Mouse (Mus musculus) CH12.LX (cell line): ENCODE data around the gene Vps13a. TPM values are rescaled to one million over a fixed set of nuclear protein-coding genes. Genes with fewer than 3 reads are reported as not detected.

ENCODE experiments used
- DNase-seq: peaks from one replicate; pipeline ENCODE4 v3.0.0-alpha.2; 2013; ENCODE audit errors: extremely low read depth
- H3K27ac ChIP-seq: 2 replicates; pipeline ENCODE4 v1.5.1; 2012; ENCODE audit warnings: low read depth, mild to moderate bottlenecking, control low read depth, moderate library complexity; ENCODE audit not compliant: insufficient read depth
- H3K27me3 ChIP-seq: replicated peaks from 2 replicates; pipeline ENCODE3; 2012; ENCODE audit warnings: inconsistent platforms
- H3K36me3 ChIP-seq, 2 experiments: replicated peaks in 1 of 2; 2 replicates each; pipeline versions ENCODE3 to v1.6.1; 2012; ENCODE audit warnings: inconsistent platforms in 1 of 2, low read length in 1 of 2, mild to moderate bottlenecking in 1 of 2, mixed read lengths in 1 of 2, moderate library complexity in 1 of 2; ENCODE audit not compliant: control insufficient read depth in 1 of 2, insufficient read depth in 1 of 2
- H3K4me1 ChIP-seq, 2 experiments: 2 replicates each; pipeline ENCODE4 v1.6.1; 2012; ENCODE audit warnings: inconsistent platforms in 1 of 2, moderate library complexity in 1 of 2; ENCODE audit not compliant: insufficient read depth in 2 of 2, control insufficient read depth in 1 of 2
- H3K4me2 ChIP-seq: 2 replicates; pipeline ENCODE4 v1.6.1; 2012; ENCODE audit warnings: low read depth, mild to moderate bottlenecking, control low read depth; ENCODE audit not compliant: poor library complexity, insufficient read depth, severe bottlenecking
- H3K4me3 ChIP-seq, 3 experiments: fragments of 150-350 bp in 1 of 3; sonication (generic) in 1 of 3; replicated peaks in 1 of 3; 2 replicates each; pipeline versions ENCODE3 to v1.5.1; 2011 to 2012; ENCODE audit warnings: low read depth in 2 of 3, low read length in 2 of 3, mild to moderate bottlenecking in 2 of 3, moderate library complexity in 2 of 3, control low read depth in 1 of 3, improper control_type of control experiment in 1 of 3, inconsistent platforms in 1 of 3, mixed read lengths in 1 of 3; ENCODE audit not compliant: poor library complexity in 1 of 3
- H3K79me2 ChIP-seq: replicated peaks from 2 replicates; pipeline ENCODE4 v1.6.1; 2012; ENCODE audit warnings: mild to moderate bottlenecking, moderate library complexity; ENCODE audit not compliant: control insufficient read depth, poor library complexity, insufficient read depth, severe bottlenecking; ENCODE audit errors: extremely low read depth
- H3K9ac ChIP-seq: 2 replicates; pipeline ENCODE4 v1.6.1; 2012; ENCODE audit warnings: low read depth, mild to moderate bottlenecking, control low read depth, moderate library complexity; ENCODE audit not compliant: insufficient read depth
- H3K9me3 ChIP-seq: replicated peaks from 2 replicates; pipeline ENCODE3; 2012; ENCODE audit warnings: low read length, inconsistent platforms, mixed read lengths
- CHD1 ChIP-seq: IDR thresholded peaks from 2 replicates; pipeline ENCODE4 v1.6.1; 2012; ENCODE audit warnings: low read depth, low read length, improper control_type of control experiment, inconsistent platforms
- CHD2 ChIP-seq: IDR thresholded peaks from 2 replicates; pipeline ENCODE4 v1.6.1; 2011; ENCODE audit warnings: low read length, improper control_type of control experiment
- CTCF ChIP-seq, 2 experiments: IDR thresholded peaks in 1 of 2; conservative IDR thresholded peaks in 1 of 2; 2 replicates each; pipeline ENCODE4 v1.5.1; 2011 to 2012; ENCODE audit warnings: low read depth in 2 of 2, low read length in 2 of 2, improper control_type of control experiment in 1 of 2, inconsistent platforms in 1 of 2, mild to moderate bottlenecking in 1 of 2, moderate library complexity in 1 of 2
- E2F4 ChIP-seq: IDR thresholded peaks from 2 replicates; pipeline ENCODE4 v1.6.1; 2011; ENCODE audit warnings: low read depth, low read length, improper control_type of control experiment; ENCODE audit not compliant: insufficient replicate concordance
- EP300 ChIP-seq: IDR thresholded peaks from 2 replicates; pipeline ENCODE4 v1.6.1; 2011; ENCODE audit warnings: low read length, improper control_type of control experiment
- GABPA ChIP-seq: IDR thresholded peaks from 2 replicates; pipeline ENCODE4 v1.6.1; 2012; ENCODE audit warnings: low read depth, low read length, improper control_type of control experiment, inconsistent platforms; ENCODE audit not compliant: insufficient replicate concordance
- IRF4 ChIP-seq: IDR thresholded peaks from 2 replicates; pipeline ENCODE4 v1.6.1; 2014; ENCODE audit warnings: low read depth, mild to moderate bottlenecking, inconsistent platforms, low read length, improper control_type of control experiment
- JUN ChIP-seq: IDR thresholded peaks from 2 replicates; pipeline ENCODE4 v1.6.1; 2011; ENCODE audit warnings: low read depth, mild to moderate bottlenecking, low read length, improper control_type of control experiment, moderate library complexity; ENCODE audit not compliant: insufficient read depth
- JUND ChIP-seq: conservative IDR thresholded peaks from 2 replicates; pipeline ENCODE4 v1.6.1; 2011; ENCODE audit warnings: low read depth, low read length, improper control_type of control experiment
- KAT2A ChIP-seq: IDR thresholded peaks from 2 replicates; pipeline ENCODE4 v1.6.1; 2012; ENCODE audit warnings: low read length, improper control_type of control experiment, inconsistent platforms; ENCODE audit not compliant: insufficient replicate concordance
- MAX ChIP-seq: IDR thresholded peaks from 2 replicates; pipeline ENCODE4 v1.6.1; 2011; ENCODE audit warnings: low read length, improper control_type of control experiment
- MAZ ChIP-seq: IDR thresholded peaks from 2 replicates; pipeline ENCODE4 v1.6.1; 2012; ENCODE audit warnings: low read depth, mild to moderate bottlenecking, inconsistent platforms, low read length, improper control_type of control experiment, moderate library complexity
- MEF2A ChIP-seq: IDR thresholded peaks from 2 replicates; pipeline ENCODE4 v1.6.1; 2014; ENCODE audit warnings: low read depth, mild to moderate bottlenecking, inconsistent platforms, low read length, improper control_type of control experiment, borderline replicate concordance
- MXI1 ChIP-seq: IDR thresholded peaks from 2 replicates; pipeline ENCODE4 v1.6.1; 2011; ENCODE audit warnings: mild to moderate bottlenecking, low read depth, low read length, improper control_type of control experiment
- MYC ChIP-seq: IDR thresholded peaks from 2 replicates; pipeline ENCODE4 v1.6.1; 2011; ENCODE audit warnings: low read depth, mild to moderate bottlenecking, improper control_type of control experiment, low read length
- NELFE ChIP-seq: IDR thresholded peaks from 2 replicates; pipeline ENCODE4 v1.6.1; 2011; ENCODE audit warnings: low read depth, low read length, improper control_type of control experiment
- NRF1 ChIP-seq: IDR thresholded peaks from 2 replicates; pipeline ENCODE4 v1.6.1; 2014; ENCODE audit warnings: low read depth, mild to moderate bottlenecking, inconsistent platforms, low read length, improper control_type of control experiment, moderate library complexity
- POLR2A ChIP-seq: IDR thresholded peaks from 2 replicates; pipeline ENCODE4 v1.6.1; 2011; ENCODE audit warnings: low read depth, mild to moderate bottlenecking, improper control_type of control experiment, low read length
- POLR2AphosphoS2 ChIP-seq: IDR thresholded peaks from 2 replicates; pipeline ENCODE4 v1.6.1; 2011; ENCODE audit warnings: low read depth, low read length, improper control_type of control experiment
- RCOR1 ChIP-seq: conservative IDR thresholded peaks from 2 replicates; pipeline ENCODE4 v1.6.1; 2012; ENCODE audit warnings: low read depth, mild to moderate bottlenecking, inconsistent platforms, low read length, improper control_type of control experiment
- SIN3A ChIP-seq: IDR thresholded peaks from 2 replicates; pipeline ENCODE4 v1.6.1; 2012; ENCODE audit warnings: low read length, improper control_type of control experiment, inconsistent platforms
- SMC3 ChIP-seq: IDR thresholded peaks from 2 replicates; pipeline ENCODE4 v1.6.1; 2011; ENCODE audit warnings: low read depth, low read length, improper control_type of control experiment
- TBP ChIP-seq: conservative IDR thresholded peaks from 2 replicates; pipeline ENCODE4 v1.6.1; 2011; ENCODE audit warnings: low read depth, low read length, improper control_type of control experiment
- TCF12 ChIP-seq: IDR thresholded peaks from 2 replicates; pipeline ENCODE4 v1.6.1; 2014; ENCODE audit warnings: low read depth, mild to moderate bottlenecking, inconsistent platforms, low read length, improper control_type of control experiment
- USF1 ChIP-seq: IDR thresholded peaks from 2 replicates; pipeline ENCODE4 v1.6.1; 2014; ENCODE audit warnings: low read depth, mild to moderate bottlenecking, inconsistent platforms, low read length, improper control_type of control experiment
- ZC3H11A ChIP-seq: IDR thresholded peaks from 2 replicates; pipeline ENCODE4 v1.6.1; 2012; ENCODE audit warnings: low read depth, mild to moderate bottlenecking, inconsistent platforms, low read length, improper control_type of control experiment
- ZMIZ1 ChIP-seq: IDR thresholded peaks from 2 replicates; pipeline ENCODE4 v1.6.1; 2012; ENCODE audit warnings: low read depth, mild to moderate bottlenecking, inconsistent platforms, low read length, improper control_type of control experiment
- ZNF384 ChIP-seq: IDR thresholded peaks from 2 replicates; pipeline ENCODE4 v1.6.1; 2012; ENCODE audit warnings: low read depth, low read length, improper control_type of control experiment, inconsistent platforms
- dilution Hi-C: fragments of 300-500 bp; cut with MboI; formaldehyde crosslinking; loops from 2 replicates; pipeline ENCODE4 v1.14.3; 2020; ENCODE audit warnings: low sequenced_read_pairs; ENCODE audit not compliant: extremely low pct_unique_long_range_greater_than_20kb, extremely low pct_ligation_motif_present
- in situ Hi-C: fragments of 300-500 bp; cut with MboI; formaldehyde crosslinking; loops from 3 replicates; pipeline ENCODE4 v1.14.3; 2019; ENCODE audit warnings: low sequenced_read_pairs, low pct_ligation_motif_present, low pct_unique_long_range_greater_than_20kb, mixed read lengths
- polyA plus RNA-seq: library from polyadenylated mRNA; unstranded; fragments of >175 nt; gene quantifications from 2 replicates; pipeline ENCODE4 v1.2.1, GENCODE M21; 2012; ENCODE audit warnings: low read depth; ENCODE audit not compliant: insufficient read length
- total RNA-seq, 2 experiments: library from RNA; depleted of rRNA; stranded (reverse); fragments of 300-350 nt in 1 of 2; fragments of >200 nt in 1 of 2; gene quantifications; 2 replicates each; pipeline ENCODE4 v1.2.3; 2012 to 2014

Gene Vps13a
- total and polyA plus RNA-seq, 3 experiments: 32.5 to 36.7 (median 35.9) TPM

- dilution Hi-C loops: no loop called here
- TF ChIP-seq POLR2AphosphoS2 (no peak), JUN (no peak), E2F4 (no peak), TCF12 (no peak), MXI1 (no peak), CHD2 (no peak), MAX (no peak), MYC (no peak), POLR2A (no peak), ZC3H11A (no peak), USF1 (no peak), SIN3A (no peak), CTCF (conservative IDR thresholded peaks at IDR 0.05 in 1 of 2, IDR thresholded peaks at IDR 0.05 in 1 of 2; ENCODE audit: low read depth in 2 of 2, low read length in 2 of 2) (no peak), TBP (no peak)
- Histone ChIP-seq H3K27me3 (no peaks in the 10 kb centered on the region), H3K4me3 (no peak overlapping the region), H3K9me3 (no peaks in the 10 kb centered on the region), H3K4me1 (no peaks in the 10 kb centered on the region), H3K9ac (no peak overlapping the region), H3K27ac (no peak overlapping the region), H3K36me3 (peaks cover 23 to 45% of the 10 kb centered on the region in 2 experiments), H3K4me2 (no peak overlapping the region), H3K79me2 (no peaks in the 10 kb centered on the region)
- no peak for DNase-seq
- in situ Hi-C loops: no loop called here
Measured at GRCm38 (mm10) chr19:16755226-16755625, 25.5 kb downstream of the Vps13a start.

GRCm38 (mm10) chr19:16753151-16753550, 27.6 kb downstream of the Vps13a start:
- no peaks in the 10 kb centered on the region for H3K4me1 ChIP-seq
- in situ Hi-C loops (no loop called here), dilution Hi-C loops (no loop called here)
- no peak overlapping the region for H3K4me3 ChIP-seq
- H3K4me2 ChIP-seq: no peak overlapping the region
- H3K9me3 ChIP-seq: no peaks in the 10 kb centered on the region
- H3K9ac ChIP-seq: no peak overlapping the region
- no peak for TF ChIP-seq KAT2A
- no peak for TF ChIP-seq MYC
- TF ChIP-seq NELFE: no peak
- TF ChIP-seq RCOR1: no peak
- TF ChIP-seq IRF4: no peak
- no peak for TF ChIP-seq CHD2
- no peak for TF ChIP-seq ZC3H11A
- no peak for TF ChIP-seq GABPA
- TF ChIP-seq ZNF384: no peak
- TF ChIP-seq NRF1: no peak
- no peak for TF ChIP-seq TBP
- TF ChIP-seq E2F4: no peak
- no peak for TF ChIP-seq MAZ
- no peak for TF ChIP-seq MEF2A
- no peak for TF ChIP-seq EP300
- TF ChIP-seq CHD1: no peak
- no peak for TF ChIP-seq SMC3
- no peak for TF ChIP-seq ZMIZ1
- no peak for TF ChIP-seq POLR2AphosphoS2
- no peak for TF ChIP-seq JUND
- TF ChIP-seq, all 38 proteins: peak for 0
- Histone ChIP-seq H3K79me2 (no peaks in the 10 kb centered on the region), H3K36me3 (peaks cover 23 to 45% of the 10 kb centered on the region in 2 experiments), H3K27ac (no peak overlapping the region), H3K27me3 (no peaks in the 10 kb centered on the region)
- DNase-seq: no peak
